Mouse (Mus musculus) megakaryocyte, embryonic 14.5 days (primary cell): ENCODE measurements around the gene Zfp639.

ENCODE experiments used
- FLI1 ChIP-seq: IDR thresholded peaks from 2 replicates; pipeline ENCODE4 v1.6.1; 2012; ENCODE audit warnings: low read length, inconsistent platforms, mixed read lengths
- GATA1 ChIP-seq: IDR thresholded peaks from 3 replicates; pipeline ENCODE4 v1.6.1; 2012; ENCODE audit warnings: mixed read lengths, low read length, inconsistent platforms, borderline replicate concordance

DNA sequence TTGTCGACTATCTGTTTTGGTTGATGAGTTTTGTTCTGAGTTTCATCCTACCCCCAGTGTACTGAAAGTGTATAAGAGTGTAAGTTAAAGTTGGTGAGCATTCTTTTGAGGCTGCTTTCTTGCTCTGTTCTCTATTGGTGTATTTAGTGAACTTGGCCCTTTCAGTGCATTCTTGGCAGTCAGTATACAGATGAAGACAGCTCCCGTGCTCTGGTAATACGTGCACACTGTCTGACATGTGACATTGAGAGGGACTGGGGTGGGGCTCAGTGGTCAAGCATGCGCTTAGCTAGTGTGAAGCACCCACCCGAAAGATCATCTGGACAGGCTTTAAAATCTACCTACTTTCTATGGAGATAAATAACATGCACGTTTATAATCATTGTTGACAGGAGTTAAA is 53.3 kb downstream of the Zfp639 start:
- TF ChIP-seq GATA1 (no peak), FLI1 (no peak)
